Mouse (Mus musculus) kidney, postnatal 0 days (tissue): ENCODE results near the gene 4933428G20Rik. TPM values are rescaled to one million over a fixed set of nuclear protein-coding genes. Genes with fewer than 3 reads are reported as not detected.

Experiments used
- ATAC-seq: fragments of 200-750 bp; cut with Nextera tagmentation; replicated peaks from 2 replicates; pipeline ENCODE4 v1.8.0; 2017; ENCODE audit warnings: low read depth, moderate number of reproducible peaks, moderate TSS enrichment, moderate library complexity; ENCODE audit not compliant: low FRiP score
- DNase-seq: peaks from one replicate; pipeline ENCODE4 v3.0.0-alpha.2; 2016; ENCODE audit warnings: low spot score
- H3K27ac ChIP-seq: fragments of 300-500 bp; sonication (generic); 2 replicates; pipeline ENCODE4 v1.5.1; 2014; ENCODE audit warnings: mild to moderate bottlenecking
- H3K27me3 ChIP-seq: fragments of 300-500 bp; sonication (generic); 2 replicates; pipeline ENCODE4 v1.6.1; 2014; ENCODE audit warnings: low read length, mixed read lengths; ENCODE audit not compliant: insufficient read depth
- H3K36me3 ChIP-seq: fragments of 300-500 bp; sonication (generic); 2 replicates; pipeline ENCODE4 v1.6.1; 2014; ENCODE audit warnings: low read length, mixed read lengths; ENCODE audit not compliant: insufficient read depth
- H3K4me1 ChIP-seq: fragments of 300-500 bp; sonication (generic); replicated peaks from 2 replicates; pipeline ENCODE4 v1.6.1; 2014; ENCODE audit warnings: antibody characterized with exemption, low read length, mixed read lengths; ENCODE audit not compliant: insufficient read depth
- H3K4me2 ChIP-seq: fragments of 300-500 bp; sonication (generic); 2 replicates; pipeline ENCODE4 v1.6.1; 2014; ENCODE audit warnings: mild to moderate bottlenecking, low read length, moderate library complexity, mixed read lengths
- H3K4me3 ChIP-seq: fragments of 300-500 bp; sonication (generic); replicated peaks from 2 replicates; pipeline ENCODE4 v1.5.1; 2014; ENCODE audit warnings: low read depth, low read length
- H3K9ac ChIP-seq: fragments of 300-500 bp; sonication (generic); 2 replicates; pipeline ENCODE4 v1.6.1; 2014; ENCODE audit warnings: low read depth, low read length
- H3K9me3 ChIP-seq: fragments of 300-500 bp; sonication (generic); replicated peaks from 2 replicates; pipeline ENCODE4 v1.6.1; 2016; ENCODE audit warnings: low read length, inconsistent platforms, mixed read lengths
- CTCF ChIP-seq: IDR thresholded peaks from 2 replicates; pipeline ENCODE4 v1.5.1; 2016; ENCODE audit warnings: antibody characterized with exemption, low read depth, mild to moderate bottlenecking, moderate library complexity
- WGBS: fragments of 180-500 bp; shearing (Covaris S2); extraction: QIAGEN DNeasy Blood & Tissue Kit; methylation state at CpG from one replicate; pipeline ENCODE4 v1.1.7; 2014; 5-methylcytosine and 5-hydroxymethylcytosine counted together
- polyA plus RNA-seq: library from polyadenylated mRNA; unstranded; fragments of >200 nt; fragmentation: Nextera tagmentation; extraction: Ambion mirVana; gene quantifications from 2 replicates; pipeline ENCODE4 v1.2.1, GENCODE M21; 2015

The 4933428G20Rik gene
- polyA plus RNA-seq, 1 experiment from 2014 or later = 0.08 TPM

DNA sequence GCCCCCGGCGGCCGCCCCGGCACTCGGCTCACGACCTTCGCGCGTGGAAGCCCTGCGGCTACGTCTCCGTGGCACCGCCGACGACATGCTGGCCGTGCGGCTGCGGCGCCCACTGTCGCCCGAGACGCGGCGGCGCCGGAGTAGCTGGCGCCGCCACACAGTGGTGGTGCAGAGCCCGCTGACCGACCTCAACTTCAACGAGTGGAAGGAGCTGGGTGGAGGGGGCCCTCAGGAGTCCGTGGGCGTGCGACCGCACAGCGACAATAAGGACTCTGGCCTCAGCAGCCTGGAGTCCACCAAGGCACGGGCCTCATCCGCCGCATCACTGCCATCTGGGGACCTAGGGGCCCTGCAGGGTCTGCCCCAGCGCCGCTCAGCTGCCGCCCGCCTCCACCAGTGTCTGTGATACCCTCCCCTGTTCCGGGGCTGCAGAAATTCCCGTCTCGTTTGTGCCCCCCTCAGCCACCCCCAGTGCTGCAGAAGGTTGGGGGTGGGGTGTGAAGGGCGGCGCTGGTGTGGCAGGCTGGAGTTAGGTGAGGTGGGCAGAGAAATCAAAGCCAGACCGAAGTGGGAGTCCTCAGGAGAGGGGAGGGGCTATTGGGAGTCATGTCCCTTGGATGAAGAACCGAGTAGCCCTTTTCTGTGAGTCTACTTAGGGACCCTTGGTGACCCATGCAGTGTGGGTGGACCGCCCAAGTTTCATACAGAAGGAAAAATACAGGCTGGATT is 744 bp upstream of the 4933428G20Rik start:
- peak overlapping the region; percentile 50 for H3K4me2 ChIP-seq
- peaks cover 14% of the 10 kb centered on the region for H3K36me3 ChIP-seq
- no peaks in the 10 kb centered on the region for H3K9me3 ChIP-seq
- ATAC-seq = peak; percentile 43
- peak overlapping the region; percentile 27 for H3K4me3 ChIP-seq
- 0 out of 2 replicates have a peak, but pooled peaks cover 11% of the 10 kb centered on the region for H3K4me1 ChIP-seq
- 34% methylated on average over 51 of the region's 51 CpGs for WGBS
- H3K27me3 ChIP-seq = 0 out of 2 replicates have a peak, but pooled peaks cover 4% of the 10 kb centered on the region
- no peak overlapping the region for H3K9ac ChIP-seq
- DNase-seq = no peak
- no peak overlapping the region for H3K27ac ChIP-seq
- no peak for TF ChIP-seq CTCF

DNA sequence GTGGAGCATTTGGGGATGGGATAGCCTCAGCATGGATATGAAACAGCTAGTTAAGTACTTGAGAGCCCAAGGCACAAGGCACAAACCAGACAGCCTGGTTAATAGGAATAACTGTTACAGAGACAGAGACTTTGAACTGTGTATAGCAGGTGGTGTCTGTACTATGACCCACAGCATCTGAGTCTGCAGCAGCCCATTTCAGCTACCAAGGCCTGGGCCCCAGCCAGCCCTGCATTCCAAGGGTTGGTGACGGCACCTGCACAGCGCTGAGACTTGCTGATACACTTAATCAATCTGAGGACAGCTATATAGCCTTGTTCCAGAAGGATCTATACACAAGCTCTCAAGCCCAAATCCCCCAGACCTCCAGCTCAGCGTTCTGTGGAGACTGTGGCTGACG is 2.6 kb downstream of the 4933428G20Rik start:
- Histone ChIP-seq H3K4me1 (0 out of 2 replicates have a peak, but pooled peaks cover 11% of the 10 kb centered on the region), H3K4me2 (no peak overlapping the region), H3K4me3 (no peak overlapping the region), H3K27ac (no peak overlapping the region), H3K27me3 (0 out of 2 replicates have a peak, but pooled peaks cover 4% of the 10 kb centered on the region), H3K36me3 (peaks cover 24% of the 10 kb centered on the region), H3K9me3 (no peaks in the 10 kb centered on the region), H3K9ac (no peak overlapping the region)
- DNase-seq (no peak), ATAC-seq (peak; percentile 57; the same call in 1 of the 2 replicates)
- no peak for TF ChIP-seq CTCF
- WGBS = 86% methylated on average over 4 of the region's 4 CpGs

DNA sequence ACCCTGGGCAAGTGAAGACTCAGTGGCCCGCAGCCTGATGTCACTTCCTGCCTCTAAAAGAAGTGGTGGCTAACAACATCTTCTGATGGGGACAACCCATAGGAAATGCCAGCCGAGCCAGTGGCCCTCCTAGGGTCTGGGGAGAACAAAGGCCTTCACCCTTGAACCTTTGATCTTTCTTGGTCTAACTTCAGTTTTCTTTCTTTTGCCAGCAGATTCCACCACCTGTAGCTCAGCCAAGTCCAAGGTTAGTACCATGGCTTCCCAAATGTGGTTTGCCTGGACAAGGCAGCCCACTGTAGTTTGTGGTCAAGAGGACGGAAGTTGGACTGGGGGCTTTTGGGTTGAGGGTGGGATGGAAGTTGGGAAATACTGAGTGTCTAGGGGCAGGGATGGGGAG is 7.3 kb downstream of the 4933428G20Rik start:
- 89% methylated on average over 3 of the region's 3 CpGs for WGBS
- Histone ChIP-seq H3K4me3 (no peak overlapping the region), H3K9me3 (no peaks in the 10 kb centered on the region), H3K4me1 (no peaks in the 10 kb centered on the region), H3K27me3 (no peaks in the 10 kb centered on the region), H3K9ac (no peak overlapping the region), H3K4me2 (no peak overlapping the region), H3K27ac (no peak overlapping the region), H3K36me3 (peaks cover 31% of the 10 kb centered on the region)
- no peak for TF ChIP-seq CTCF
- DNase-seq = no peak
- ATAC-seq = no peak

DNA sequence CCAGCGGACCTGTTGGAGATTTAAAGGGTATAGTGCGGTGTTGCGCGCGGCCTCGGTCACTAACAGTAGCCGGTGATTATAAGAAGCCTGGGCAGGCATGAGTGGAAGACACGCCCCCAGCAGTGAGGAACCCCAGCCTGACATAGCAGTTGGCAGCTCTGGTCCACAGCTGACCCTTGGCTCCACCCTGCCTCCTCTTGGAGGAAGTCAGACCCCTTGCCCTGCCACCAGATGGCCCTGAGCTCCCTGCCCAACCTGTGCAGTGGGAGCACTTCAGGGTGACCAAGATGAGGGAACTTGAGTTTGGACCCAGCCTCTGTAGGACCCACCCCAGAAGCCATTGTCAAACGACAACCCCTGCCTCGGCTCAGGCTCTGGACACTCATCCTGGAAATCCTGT is 8.5 kb downstream of the 4933428G20Rik start:
- ATAC-seq (no peak; the same call in 1 of the 2 replicates), DNase-seq (peak; percentile 12)
- TF ChIP-seq CTCF = peak; percentile 28; the same call in 1 of the 2 replicates
- Histone ChIP-seq H3K36me3 (peaks cover 26% of the 10 kb centered on the region), H3K9me3 (no peaks in the 10 kb centered on the region), H3K9ac (no peak overlapping the region), H3K4me1 (no peaks in the 10 kb centered on the region), H3K4me2 (no peak overlapping the region), H3K4me3 (no peak overlapping the region), H3K27me3 (no peaks in the 10 kb centered on the region), H3K27ac (no peak overlapping the region)
- 74% methylated on average over 10 of the region's 10 CpGs for WGBS

DNA sequence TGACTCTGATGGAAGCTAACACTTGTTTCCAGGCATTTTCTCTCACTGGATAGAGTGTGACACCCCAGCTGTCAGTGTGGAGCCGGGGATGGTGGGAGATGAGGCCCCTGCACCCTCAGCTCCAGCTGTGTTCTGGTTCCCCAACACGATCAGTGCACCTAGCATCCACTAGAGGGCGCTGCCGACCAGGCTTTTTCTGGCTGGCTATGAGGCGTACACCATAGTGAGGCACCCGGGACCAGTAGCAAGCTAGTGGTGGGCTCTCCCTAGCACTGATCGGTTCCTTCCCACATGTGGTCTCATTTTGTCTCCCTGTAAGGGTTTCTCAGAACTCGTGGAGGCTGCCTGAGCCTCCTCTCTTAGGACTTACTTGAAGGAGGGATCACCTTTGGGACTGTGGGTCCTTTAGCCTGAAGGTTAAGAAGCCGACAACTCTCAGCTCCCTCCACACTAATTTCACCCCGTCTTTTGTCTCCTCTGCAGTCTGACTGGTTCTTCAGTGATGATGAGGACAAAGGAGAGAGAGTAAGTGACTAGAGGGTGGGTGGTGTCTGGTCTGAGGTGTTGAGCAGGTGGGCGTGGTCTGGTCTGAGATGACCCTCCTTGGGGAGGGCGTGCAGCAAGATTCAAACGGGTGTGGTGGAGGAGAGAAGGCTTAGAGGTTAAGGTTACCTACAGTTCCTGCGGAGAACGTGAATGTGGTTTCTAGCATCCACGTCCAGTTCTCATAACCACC is 10.4 kb downstream of the 4933428G20Rik start:
- no peaks in the 10 kb centered on the region for H3K9me3 ChIP-seq
- no peak overlapping the region for H3K4me2 ChIP-seq
- H3K9ac ChIP-seq = no peak overlapping the region
- DNase-seq (peak; percentile 82), ATAC-seq (peak; percentile 58)
- no peaks in the 10 kb centered on the region for H3K27me3 ChIP-seq
- WGBS = 37% methylated on average over 16 of the region's 16 CpGs
- no peaks in the 10 kb centered on the region for H3K4me1 ChIP-seq
- H3K27ac ChIP-seq = no peak overlapping the region
- H3K36me3 ChIP-seq = peaks cover 23% of the 10 kb centered on the region
- peak; percentile 94 for TF ChIP-seq CTCF
- H3K4me3 ChIP-seq = no peak overlapping the region

DNA sequence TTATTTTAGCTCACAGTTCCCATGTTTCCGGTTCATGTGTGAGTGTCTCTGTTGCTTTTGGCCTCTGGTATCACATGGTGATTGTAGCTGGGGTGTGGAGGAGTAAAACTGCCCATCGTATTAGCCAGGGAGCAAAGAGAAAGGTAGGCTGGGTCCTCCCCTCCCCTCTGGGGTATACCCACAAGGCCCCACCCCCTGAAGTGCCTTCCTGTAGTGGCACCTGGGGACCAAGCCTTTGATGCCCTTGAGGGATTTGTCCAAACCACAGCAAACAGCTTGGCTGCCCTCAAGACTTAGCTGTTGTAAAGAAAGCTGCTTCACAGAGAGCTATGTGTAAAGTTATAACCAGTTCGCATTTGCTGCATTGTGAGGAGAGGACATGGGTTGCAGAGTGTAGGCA is 12.5 kb downstream of the 4933428G20Rik start:
- 52% methylated on average over 3 of the region's 3 CpGs for WGBS
- Histone ChIP-seq H3K4me3 (no peak overlapping the region), H3K9ac (no peak overlapping the region), H3K27ac (no peak overlapping the region), H3K27me3 (no peaks in the 10 kb centered on the region), H3K36me3 (0 out of 2 replicates have a peak, but pooled peaks cover 18% of the 10 kb centered on the region), H3K4me2 (no peak overlapping the region), H3K9me3 (no peaks in the 10 kb centered on the region), H3K4me1 (no peaks in the 10 kb centered on the region; the same call in 1 of the 2 replicates)
- DNase-seq (no peak), ATAC-seq (no peak)
- TF ChIP-seq CTCF = no peak
